Mouse (Mus musculus): ENCODE results near the gene Spg20.

DNA sequence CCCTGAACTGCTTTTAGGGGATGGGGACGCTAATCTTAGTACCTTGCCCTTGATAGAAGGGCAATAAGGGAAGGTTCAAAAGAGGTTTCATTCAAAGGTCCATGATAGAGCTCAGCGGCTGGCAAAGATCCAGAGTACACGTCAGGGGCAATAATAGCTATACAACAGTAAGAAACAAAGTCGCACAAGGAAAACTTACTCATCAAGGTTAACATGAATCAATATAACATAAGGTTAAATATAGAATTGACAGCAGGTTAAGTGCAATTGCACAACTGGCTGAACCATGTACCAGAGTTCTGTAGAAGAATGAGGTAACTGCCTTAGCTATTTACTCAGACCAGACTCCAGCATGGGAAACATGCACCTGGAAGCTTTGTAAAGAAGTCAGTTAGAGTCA lies 22.6 kb upstream of the Spg20 start:
- TF ChIP-seq CTCF (conservative IDR thresholded peaks at IDR 0.05; ENCODE audit: insufficient read depth, insufficient read length, low read depth, low read length) (no peak), POLR2A (IDR thresholded peaks at IDR 0.05; ENCODE audit: low read depth, low read length) (no peak)

Data from kidney, adult 2 months (tissue).